Comparison of ENCODE assay signal across 11 mouse cellular contexts in the genomic region with DNA sequence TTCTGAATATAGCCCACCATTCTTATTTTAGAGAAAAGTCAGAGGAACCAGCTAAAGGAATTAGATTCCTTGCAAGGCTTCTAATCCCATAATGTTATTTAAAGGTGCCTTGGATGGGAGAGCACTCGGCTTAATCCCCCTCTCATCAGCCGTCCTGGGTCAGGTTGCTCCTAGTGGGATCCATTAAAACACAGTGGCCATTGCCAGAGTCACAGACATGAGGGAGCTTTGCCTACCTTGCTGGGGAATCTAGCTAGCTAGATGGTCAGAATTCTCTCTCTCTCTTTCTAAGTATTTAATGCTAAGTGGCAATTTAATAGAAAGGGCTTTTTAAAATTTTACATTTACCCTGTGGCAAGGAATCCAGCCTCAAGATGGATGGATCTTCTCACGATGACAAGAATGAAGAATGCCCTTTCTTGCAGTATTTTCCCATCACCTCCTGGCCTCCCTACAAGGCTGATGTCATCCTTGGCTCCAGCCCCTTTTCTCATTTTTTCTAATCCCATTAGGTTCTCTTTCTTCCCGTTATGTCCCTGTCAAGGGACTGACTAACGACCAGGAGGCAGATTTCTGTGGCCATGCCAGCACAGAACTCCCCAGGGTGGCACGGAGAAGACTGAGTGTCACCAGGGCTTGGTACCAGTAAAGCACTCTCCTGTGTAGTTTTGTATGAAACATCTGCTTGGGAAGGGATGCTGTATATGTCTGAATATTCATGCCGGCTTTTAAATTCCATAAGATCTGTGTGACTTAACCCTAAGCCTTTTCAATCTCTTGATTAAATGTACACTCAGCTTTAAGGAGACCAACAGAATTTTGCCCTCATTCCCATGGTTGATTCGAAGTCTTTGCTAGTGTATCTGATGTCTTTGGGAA.
A peak's percentile ranks its signal among the peaks of the same experiment; 100 is the strongest.
DNase-seq lines count a peak whose midpoint lies in the region; ATAC-seq and TF ChIP-seq lines count a peak whose summit lies in the region.
"Had no signal": no experiment of that assay in that cellular context is flagged by ENCODE, and none has a peak within 500 bp of the region (broad histone marks: within the 10 kb centered on the region; RNA-seq: fewer than 3 reads in every experiment).

No protein-coding gene starts in this region.

- H3K4me3 ChIP-seq in embryonic facial prominence, embryonic 14.5 days (ENCODE audit: low read depth, low read length), result no peak overlapping the region
- H3K4me3 ChIP-seq in embryonic facial prominence, embryonic 10.5 days, result no peak overlapping the region
- H3K4me3 ChIP-seq in forebrain, postnatal 0 days (ENCODE audit: low read depth, low read length), result no peak overlapping the region
- no peak overlapping the region for H3K4me3 ChIP-seq in midbrain, embryonic 11.5 days (ENCODE audit: low read depth, low read length)
- H3K4me3 ChIP-seq: erythroblast, embryonic 14.5 days had no signal

- H3K9me3 ChIP-seq in embryonic facial prominence, embryonic 14.5 days (ENCODE audit: control insufficient read depth, low read length), result 0 out of 2 replicates have a peak, but pooled peaks cover 7% of the 10 kb centered on the region
- H3K9me3 ChIP-seq in embryonic facial prominence, embryonic 10.5 days, result peaks cover 6% of the 10 kb centered on the region; the same call in 1 of the 2 replicates
- H3K9me3 ChIP-seq in forebrain, postnatal 0 days (ENCODE audit: low read length), result no peaks in the 10 kb centered on the region
- H3K9me3 ChIP-seq in midbrain, embryonic 11.5 days (ENCODE audit: control insufficient read depth, low read length), result no peaks in the 10 kb centered on the region; the same call in 1 of the 2 replicates

- H3K4me2 ChIP-seq in embryonic facial prominence, embryonic 14.5 days (ENCODE audit: low read depth, low read length), result no peak overlapping the region
- no peak overlapping the region for H3K4me2 ChIP-seq in forebrain, postnatal 0 days (ENCODE audit: low read depth)
- peak overlapping the region; percentile 2; the same call in 1 of the 2 replicates for H3K4me2 ChIP-seq in midbrain, embryonic 11.5 days

- DNase-seq in embryonic facial prominence, embryonic 14.5 days (ENCODE audit: low spot score), result no peak
- DNase-seq in embryonic facial prominence, embryonic 10.5 days (ENCODE audit: low spot score), result no peak
- peak; percentile 71 for DNase-seq in MN1 (ENCODE audit: low spot score)
- DNase-seq in forebrain, postnatal 0 days, result peak; percentile 32
- DNase-seq in midbrain, embryonic 11.5 days (ENCODE audit: low spot score, missing footprints), result peak; percentile 92
- DNase-seq in cerebellum, adult 9-11 months, result no peak
- DNase-seq in urinary bladder, postnatal 36 days (ENCODE audit: low spot score in 2 of 2), result no peak
- DNase-seq: kidney, postnatal 25 days; lung, postnatal 14 days had no signal

- H3K27ac ChIP-seq in embryonic facial prominence, embryonic 14.5 days (replicated peaks; ENCODE audit: low read depth, low read length), result no peak overlapping the region
- H3K27ac ChIP-seq in embryonic facial prominence, embryonic 10.5 days (replicated peaks), result no peak overlapping the region; the same call in 1 of the 2 replicates
- H3K27ac ChIP-seq in forebrain, postnatal 0 days (ENCODE audit: low read depth, low read length), result no peak overlapping the region
- peak overlapping the region; percentile 42 for H3K27ac ChIP-seq in midbrain, embryonic 11.5 days (ENCODE audit: low read depth, low read length)

- peaks cover 9% of the 10 kb centered on the region; the same call in 1 of the 2 replicates for H3K4me1 ChIP-seq in embryonic facial prominence, embryonic 14.5 days (ENCODE audit: control insufficient read depth, insufficient read depth, low read length)
- H3K4me1 ChIP-seq in embryonic facial prominence, embryonic 10.5 days, result peaks cover 10% of the 10 kb centered on the region
- H3K4me1 ChIP-seq in forebrain, postnatal 0 days (ENCODE audit: insufficient read depth), result no peaks in the 10 kb centered on the region
- peaks cover 26% of the 10 kb centered on the region for H3K4me1 ChIP-seq in midbrain, embryonic 11.5 days (ENCODE audit: control insufficient read depth, insufficient read depth, low read length)

- H3K9ac ChIP-seq in embryonic facial prominence, embryonic 14.5 days (ENCODE audit: low read depth, low read length), result no peak overlapping the region
- no peak overlapping the region for H3K9ac ChIP-seq in forebrain, postnatal 0 days
- no peak overlapping the region for H3K9ac ChIP-seq in midbrain, embryonic 11.5 days (ENCODE audit: low read length)

- no peak for TF ChIP-seq CTCF in forebrain, postnatal 0 days (IDR thresholded peaks at IDR 0.05; ENCODE audit: low read depth)

- H3K27me3 ChIP-seq in embryonic facial prominence, embryonic 14.5 days (replicated peaks; ENCODE audit: control insufficient read depth, insufficient read depth, low read length), result no peaks in the 10 kb centered on the region
- H3K27me3 ChIP-seq in embryonic facial prominence, embryonic 10.5 days (replicated peaks; ENCODE audit: low read depth, poor library complexity, severe bottlenecking), result no peaks in the 10 kb centered on the region
- H3K27me3 ChIP-seq in forebrain, postnatal 0 days (ENCODE audit: insufficient read depth, low read length), result no peaks in the 10 kb centered on the region
- H3K27me3 ChIP-seq in midbrain, embryonic 11.5 days (ENCODE audit: control insufficient read depth, insufficient read depth, low read length), result no peaks in the 10 kb centered on the region

- H3K36me3 ChIP-seq in embryonic facial prominence, embryonic 14.5 days (ENCODE audit: control insufficient read depth, insufficient read depth, low read length), result no peaks in the 10 kb centered on the region
- H3K36me3 ChIP-seq in embryonic facial prominence, embryonic 10.5 days (replicated peaks), result no peaks in the 10 kb centered on the region
- H3K36me3 ChIP-seq in forebrain, postnatal 0 days (ENCODE audit: insufficient read depth), result no peaks in the 10 kb centered on the region
- no peaks in the 10 kb centered on the region for H3K36me3 ChIP-seq in midbrain, embryonic 11.5 days (ENCODE audit: control insufficient read depth, insufficient read depth, low read length)

- WGBS in embryonic facial prominence, embryonic 14.5 days, result 34% methylated on average over 8 of the region's 8 CpGs
- WGBS in embryonic facial prominence, embryonic 10.5 days, result 57% methylated on average over 8 of the region's 8 CpGs
- WGBS in forebrain, postnatal 0 days, result 17% methylated on average over 8 of the region's 8 CpGs
- 25% methylated on average over 8 of the region's 8 CpGs for WGBS in midbrain, embryonic 11.5 days

- ATAC-seq in embryonic facial prominence, embryonic 14.5 days (ENCODE audit: low read depth), result 0 out of 2 replicates have a peak, but pooled peaks have one; percentile 47
- peak; percentile 59 for ATAC-seq in forebrain, postnatal 0 days
- ATAC-seq in midbrain, embryonic 11.5 days (ENCODE audit: low FRiP score), result peak; percentile 79
- ATAC-seq in megakaryocyte progenitor cell, adult 5-6 weeks (replicated peaks; ENCODE audit: poor library complexity), result no peak

Comparison
In these comparisons a context has a peak if more than half of its experiments do, and no peak if none do; other contexts are left out.
1. DNase-seq: peak in MN1 (single experiment), forebrain, postnatal 0 days (single experiment) and midbrain, embryonic 11.5 days (single experiment); none in embryonic facial prominence, embryonic 14.5 days (single experiment), embryonic facial prominence, embryonic 10.5 days (single experiment), cerebellum, adult 9-11 months (single experiment) and urinary bladder, postnatal 36 days (0 of 2).